Mouse (Mus musculus): ENCODE measurements around the gene Slit3. TPM values are rescaled to one million over a fixed set of nuclear protein-coding genes. Genes with fewer than 3 reads are reported as not detected.

Slit3 gene
- polyA plus RNA-seq, 1 experiment, result 0.04 TPM

- Histone ChIP-seq H3K27me3 (replicated peaks) (no peaks in the 10 kb centered on the region), H3K4me3 (replicated peaks) (no peak overlapping the region), H3K4me1 (no peaks in the 10 kb centered on the region), H3K36me3 (replicated peaks; ENCODE audit: low read length) (no peaks in the 10 kb centered on the region), H3K9me3 (no peaks in the 10 kb centered on the region)
- TF ChIP-seq GATA1 (IDR thresholded peaks at IDR 0.05; ENCODE audit: borderline replicate concordance, low read length), result no peak
Observed at GRCm38 (mm10) chr11:35250871-35251418, 129.9 kb downstream of the Slit3 start.

- H3K9me3 ChIP-seq, result no peaks in the 10 kb centered on the region
- no peak overlapping the region for H3K4me3 ChIP-seq (replicated peaks)
- H3K36me3 ChIP-seq (replicated peaks; ENCODE audit: low read length), result no peaks in the 10 kb centered on the region
- TF ChIP-seq FLI1 (IDR thresholded peaks at IDR 0.05; ENCODE audit: low read length) (no peak), GATA1 (IDR thresholded peaks at IDR 0.05; ENCODE audit: borderline replicate concordance, low read length) (no peak)
- no peaks in the 10 kb centered on the region for H3K27me3 ChIP-seq (replicated peaks)
- H3K4me1 ChIP-seq, result no peaks in the 10 kb centered on the region
Observed at GRCm38 (mm10) chr11:35251910-35252309, 130.9 kb downstream of the Slit3 start.

GRCm38 (mm10) chr11:35257351-35257750 is 136.3 kb downstream of the Slit3 start:
- peaks cover 11% of the 10 kb centered on the region; the same call in 1 of the 2 replicates for H3K9me3 ChIP-seq
- no peaks in the 10 kb centered on the region for H3K4me1 ChIP-seq
- H3K27me3 ChIP-seq (replicated peaks), result no peaks in the 10 kb centered on the region
- H3K36me3 ChIP-seq (replicated peaks; ENCODE audit: low read length), result no peaks in the 10 kb centered on the region
- no peak overlapping the region for H3K4me3 ChIP-seq (replicated peaks)
- no peak for TF ChIP-seq FLI1 (IDR thresholded peaks at IDR 0.05; ENCODE audit: low read length)
- TF ChIP-seq GATA1 (IDR thresholded peaks at IDR 0.05; ENCODE audit: borderline replicate concordance, low read length), result no peak

- Histone ChIP-seq H3K27me3 (replicated peaks) (no peaks in the 10 kb centered on the region), H3K36me3 (replicated peaks; ENCODE audit: low read length) (no peaks in the 10 kb centered on the region), H3K4me3 (replicated peaks) (no peak overlapping the region), H3K4me1 (no peaks in the 10 kb centered on the region), H3K9me3 (peaks cover 11% of the 10 kb centered on the region; the same call in 1 of the 2 replicates)
- no peak for TF ChIP-seq GATA1 (IDR thresholded peaks at IDR 0.05; ENCODE audit: borderline replicate concordance, low read length)
- no peak for TF ChIP-seq FLI1 (IDR thresholded peaks at IDR 0.05; ENCODE audit: low read length)
Observed at GRCm38 (mm10) chr11:35261562-35262087, 140.6 kb downstream of the Slit3 start.

GRCm38 (mm10) chr11:35262289-35262941 is 141.4 kb downstream of the Slit3 start:
- no peaks in the 10 kb centered on the region for H3K4me1 ChIP-seq
- TF ChIP-seq GATA1 (IDR thresholded peaks at IDR 0.05; ENCODE audit: borderline replicate concordance, low read length) (no peak), FLI1 (IDR thresholded peaks at IDR 0.05; ENCODE audit: low read length) (no peak)

GRCm38 (mm10) chr11:35264749-35265148 is 143.7 kb downstream of the Slit3 start:
- Histone ChIP-seq H3K27me3 (replicated peaks) (no peaks in the 10 kb centered on the region), H3K9me3 (peaks cover 9% of the 10 kb centered on the region; the same call in 1 of the 2 replicates), H3K4me3 (replicated peaks) (no peak overlapping the region), H3K4me1 (no peaks in the 10 kb centered on the region), H3K36me3 (replicated peaks; ENCODE audit: low read length) (no peaks in the 10 kb centered on the region)
- TF ChIP-seq GATA1 (IDR thresholded peaks at IDR 0.05; ENCODE audit: borderline replicate concordance, low read length) (no peak), FLI1 (IDR thresholded peaks at IDR 0.05; ENCODE audit: low read length) (no peak)

More at GRCm38 (mm10) chr11:35262289-35262941, 141.4 kb downstream of the Slit3 start:
- Histone ChIP-seq H3K27me3 (replicated peaks) (no peaks in the 10 kb centered on the region), H3K9me3 (peaks cover 11% of the 10 kb centered on the region; the same call in 1 of the 2 replicates), H3K4me3 (replicated peaks) (no peak overlapping the region), H3K36me3 (replicated peaks; ENCODE audit: low read length) (no peaks in the 10 kb centered on the region)

GRCm38 (mm10) chr11:35270396-35270795 is 149.4 kb downstream of the Slit3 start:
- Histone ChIP-seq H3K36me3 (replicated peaks; ENCODE audit: low read length) (no peaks in the 10 kb centered on the region), H3K4me3 (replicated peaks) (no peak overlapping the region), H3K4me1 (no peaks in the 10 kb centered on the region), H3K9me3 (no peaks in the 10 kb centered on the region), H3K27me3 (replicated peaks) (no peaks in the 10 kb centered on the region)
- TF ChIP-seq GATA1 (IDR thresholded peaks at IDR 0.05; ENCODE audit: borderline replicate concordance, low read length) (no peak), FLI1 (IDR thresholded peaks at IDR 0.05; ENCODE audit: low read length) (no peak)

- Histone ChIP-seq H3K4me3 (replicated peaks) (no peak overlapping the region), H3K36me3 (replicated peaks; ENCODE audit: low read length) (no peaks in the 10 kb centered on the region), H3K9me3 (no peaks in the 10 kb centered on the region), H3K4me1 (no peaks in the 10 kb centered on the region), H3K27me3 (replicated peaks) (no peaks in the 10 kb centered on the region)
- TF ChIP-seq FLI1 (IDR thresholded peaks at IDR 0.05; ENCODE audit: low read length) (no peak), GATA1 (IDR thresholded peaks at IDR 0.05; ENCODE audit: borderline replicate concordance, low read length) (no peak)
Observed at GRCm38 (mm10) chr11:35273416-35273815, 152.4 kb downstream of the Slit3 start.

GRCm38 (mm10) chr11:35274036-35274435 is 153.0 kb downstream of the Slit3 start:
- no peaks in the 10 kb centered on the region for H3K4me1 ChIP-seq
- H3K4me3 ChIP-seq (replicated peaks), result no peak overlapping the region
- no peak for TF ChIP-seq FLI1 (IDR thresholded peaks at IDR 0.05; ENCODE audit: low read length)
- TF ChIP-seq GATA1 (IDR thresholded peaks at IDR 0.05; ENCODE audit: borderline replicate concordance, low read length), result no peak
- no peaks in the 10 kb centered on the region for H3K27me3 ChIP-seq (replicated peaks)
- no peaks in the 10 kb centered on the region for H3K36me3 ChIP-seq (replicated peaks; ENCODE audit: low read length)
- no peaks in the 10 kb centered on the region for H3K9me3 ChIP-seq

- Histone ChIP-seq H3K4me1 (no peaks in the 10 kb centered on the region), H3K27me3 (replicated peaks) (no peaks in the 10 kb centered on the region), H3K9me3 (no peaks in the 10 kb centered on the region), H3K4me3 (replicated peaks) (no peak overlapping the region), H3K36me3 (replicated peaks; ENCODE audit: low read length) (no peaks in the 10 kb centered on the region)
- TF ChIP-seq GATA1 (IDR thresholded peaks at IDR 0.05; ENCODE audit: borderline replicate concordance, low read length), result no peak
- no peak for TF ChIP-seq FLI1 (IDR thresholded peaks at IDR 0.05; ENCODE audit: low read length)
Observed at GRCm38 (mm10) chr11:35275300-35275699, 154.3 kb downstream of the Slit3 start.
